Mouse (Mus musculus) myocyte (in vitro differentiated cells): ENCODE measurements around the gene Lmo3.

ENCODE experiments used
- CEBPB ChIP-seq: IDR thresholded peaks from 2 replicates; pipeline ENCODE4 v1.6.1; 2011; ENCODE audit warnings: mild to moderate bottlenecking, moderate library complexity; ENCODE audit not compliant: poor library complexity, insufficient read depth, severe bottlenecking
- E2F4 ChIP-seq: IDR thresholded peaks from one replicate; pipeline ENCODE4 v1.6.1; 2011; ENCODE audit warnings: mild to moderate bottlenecking, control low read depth, moderate library complexity; ENCODE audit not compliant: insufficient read depth
- MAX ChIP-seq: IDR thresholded peaks from one replicate; pipeline ENCODE4 v1.6.1; 2011; ENCODE audit warnings: low read depth, mild to moderate bottlenecking, control low read depth
- POLR2A ChIP-seq: IDR thresholded peaks from one replicate; pipeline ENCODE4 v1.6.1; 2011; ENCODE audit warnings: low read depth, mild to moderate bottlenecking, control low read depth, moderate library complexity; ENCODE audit not compliant: insufficient read length
- POLR2AphosphoS2 ChIP-seq: IDR thresholded peaks from one replicate; pipeline ENCODE4 v1.6.1; 2011; ENCODE audit warnings: low read depth, control low read depth; ENCODE audit not compliant: insufficient read length
- REST ChIP-seq: IDR thresholded peaks from one replicate; pipeline ENCODE4 v1.6.1; 2011; ENCODE audit warnings: mild to moderate bottlenecking, control low read depth, moderate library complexity; ENCODE audit not compliant: insufficient read depth, insufficient read length
- SRF ChIP-seq: IDR thresholded peaks from one replicate; pipeline ENCODE4 v1.6.1; 2011; ENCODE audit warnings: low read depth; ENCODE audit not compliant: control insufficient read depth, insufficient read length
- TCF12 ChIP-seq: IDR thresholded peaks from one replicate; pipeline ENCODE4 v1.6.1; 2011; ENCODE audit warnings: mild to moderate bottlenecking, control low read depth; ENCODE audit not compliant: poor library complexity, insufficient read depth, severe bottlenecking
- USF1 ChIP-seq: IDR thresholded peaks from one replicate; pipeline ENCODE4 v1.6.1; 2011; ENCODE audit warnings: low read depth, mild to moderate bottlenecking, control low read depth, moderate library complexity

- TF ChIP-seq POLR2AphosphoS2 = no peak
- TF ChIP-seq POLR2A = no peak
- no peak for TF ChIP-seq E2F4
- TF ChIP-seq TCF12 = no peak
- TF ChIP-seq CEBPB = no peak
- no peak for TF ChIP-seq MAX
- TF ChIP-seq USF1 = no peak
- TF ChIP-seq SRF = no peak
- TF ChIP-seq REST = no peak
Observed at GRCm38 (mm10) chr6:138595991-138596698, 14.4 kb upstream of the Lmo3 start.
